Mouse (Mus musculus) kidney, adult 2 months (tissue): ENCODE measurements at regions not wholly inside any gene's neighbourhood (a gene's known extent, or its start where the extent isn't known, plus 50 kb on each side); places are given as distances from the start of the nearest gene placed in this dataset.
A peak's percentile ranks its signal among the peaks of the same experiment; 100 is the strongest.

Experiments
- DNase-seq: peaks from one replicate; pipeline ENCODE4 v3.0.0; 2021
- H3K27ac ChIP-seq: fragments of 200-500 bp; 2 replicates; pipeline ENCODE4 v1.5.1; 2012; ENCODE audit warnings: low read depth, low read length, control low read depth, inconsistent platforms; ENCODE audit not compliant: insufficient read depth
- H3K27me3 ChIP-seq: fragments of 200-500 bp; replicated peaks from 2 replicates; pipeline ENCODE4 v1.6.1; 2012; ENCODE audit warnings: mild to moderate bottlenecking, moderate library complexity, low read length, inconsistent platforms; ENCODE audit not compliant: control insufficient read depth, insufficient read depth
- H3K36me3 ChIP-seq: fragments of 200-500 bp; 2 replicates; pipeline ENCODE4 v1.6.1; 2012; ENCODE audit warnings: mild to moderate bottlenecking, moderate library complexity, low read length, inconsistent platforms; ENCODE audit not compliant: control insufficient read depth, insufficient read depth
- H3K4me1 ChIP-seq: fragments of 200-500 bp; 2 replicates; pipeline ENCODE4 v1.6.1; 2011; ENCODE audit warnings: low read length; ENCODE audit not compliant: control insufficient read depth, insufficient read depth
- H3K4me3 ChIP-seq: fragments of 200-500 bp; 2 replicates; pipeline ENCODE4 v1.5.1; 2011; ENCODE audit warnings: mild to moderate bottlenecking, low read depth, low read length, control low read depth; ENCODE audit not compliant: insufficient read depth
- CTCF ChIP-seq: fragments of 200-500 bp; conservative IDR thresholded peaks from 2 replicates; pipeline ENCODE4 v1.5.1; 2011; ENCODE audit warnings: low read depth, mild to moderate bottlenecking, control low read depth, low read length, moderate library complexity, mixed read lengths; ENCODE audit not compliant: insufficient read depth, insufficient read length
- POLR2A ChIP-seq: fragments of 200-500 bp; IDR thresholded peaks from one replicate; pipeline ENCODE4 v1.6.1; 2011; ENCODE audit warnings: low read depth, low read length, control low read depth
- WGBS: fragments of 180-500 bp; shearing (Covaris S2); methylation state at CpG from one replicate; pipeline ENCODE4 v1.1.7; 2018; 5-methylcytosine and 5-hydroxymethylcytosine counted together

- TF ChIP-seq CTCF (no peak), POLR2A (no peak)
- Histone ChIP-seq H3K27ac (no peak overlapping the region), H3K27me3 (no peaks in the 10 kb centered on the region), H3K36me3 (no peaks in the 10 kb centered on the region), H3K4me1 (no peaks in the 10 kb centered on the region), H3K4me3 (no peak overlapping the region)
- WGBS, result 87% methylated on average over 10 of the region's 10 CpGs
- no peak for DNase-seq
Measured at GRCm38 (mm10) chr7:111198608-111199355, 116.0 kb upstream of the Eif4g2 start.

- Histone ChIP-seq H3K27me3 (no peaks in the 10 kb centered on the region), H3K4me1 (no peaks in the 10 kb centered on the region), H3K4me3 (no peak overlapping the region), H3K36me3 (no peaks in the 10 kb centered on the region), H3K27ac (no peak overlapping the region)
- peak; percentile 69 for DNase-seq
- no peak for TF ChIP-seq POLR2A
- TF ChIP-seq CTCF, result no peak
- WGBS, result 43% methylated on average over 4 of the region's 4 CpGs
Measured at GRCm38 (mm10) chr7:111191674-111192073, 108.8 kb upstream of the Eif4g2 start.

- no peak for DNase-seq
- no peaks in the 10 kb centered on the region for H3K36me3 ChIP-seq
- no peaks in the 10 kb centered on the region for H3K27me3 ChIP-seq
- no peaks in the 10 kb centered on the region for H3K4me1 ChIP-seq
- H3K27ac ChIP-seq, result no peak overlapping the region
- no peak overlapping the region for H3K4me3 ChIP-seq
- TF ChIP-seq POLR2A (no peak), CTCF (no peak)
Measured at GRCm38 (mm10) chr7:111191216-111191615, 108.4 kb upstream of the Eif4g2 start.

DNA sequence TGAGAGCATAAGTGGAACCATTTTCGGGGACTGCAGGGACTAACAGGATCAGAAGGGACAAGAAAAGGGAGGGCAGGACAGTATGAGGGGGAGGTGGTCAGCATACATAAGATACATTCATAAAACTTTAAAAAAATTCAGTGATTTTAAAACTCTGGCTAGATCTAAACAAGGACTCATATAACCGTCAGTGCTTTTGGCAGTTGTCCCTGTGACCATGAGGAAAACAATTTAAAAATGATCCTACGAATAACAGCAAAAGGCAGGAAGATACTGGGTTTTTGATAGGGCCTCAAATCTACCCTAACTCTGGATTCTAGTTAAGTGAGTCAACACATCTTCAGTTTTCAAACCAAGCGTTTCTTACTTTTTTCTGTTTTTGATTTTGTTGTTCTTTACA is 106.9 kb upstream of the Eif4g2 start:
- H3K27ac ChIP-seq, result no peak overlapping the region
- DNase-seq, result no peak
- H3K27me3 ChIP-seq, result no peaks in the 10 kb centered on the region
- WGBS, result 85% methylated on average over 4 of the region's 4 CpGs
- peaks cover 3% of the 10 kb centered on the region; the same call in 1 of the 2 replicates for H3K4me1 ChIP-seq
- TF ChIP-seq POLR2A, result no peak
- TF ChIP-seq CTCF, result no peak
- no peaks in the 10 kb centered on the region for H3K36me3 ChIP-seq
- no peak overlapping the region for H3K4me3 ChIP-seq

DNA sequence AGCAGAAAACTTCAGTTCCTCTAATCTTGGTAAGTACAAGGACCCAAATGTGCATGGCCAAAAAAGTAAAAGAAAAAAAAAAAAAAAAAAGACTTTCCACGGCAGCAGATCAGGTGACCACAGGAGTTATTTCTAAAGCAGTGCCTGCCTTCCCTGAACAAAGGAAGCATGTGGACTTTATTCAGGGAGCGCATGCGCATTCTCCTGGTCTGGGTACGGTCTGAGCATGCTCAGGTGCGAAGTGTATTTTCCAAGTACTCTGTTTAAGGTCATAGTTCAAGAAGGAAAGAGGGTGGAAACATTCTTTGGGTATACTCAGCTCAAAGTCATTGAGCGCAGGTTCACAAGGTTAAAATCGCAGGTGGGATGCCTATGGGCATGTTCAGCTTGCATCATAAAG is 103.1 kb upstream of the Eif4g2 start:
- no peaks in the 10 kb centered on the region for H3K36me3 ChIP-seq
- TF ChIP-seq CTCF, result no peak
- TF ChIP-seq POLR2A, result no peak
- WGBS, result 60% methylated on average over 7 of the region's 7 CpGs
- peak; percentile 33 for DNase-seq
- peaks cover 3% of the 10 kb centered on the region; the same call in 1 of the 2 replicates for H3K4me1 ChIP-seq
- no peak overlapping the region for H3K27ac ChIP-seq
- H3K27me3 ChIP-seq, result no peaks in the 10 kb centered on the region
- no peak overlapping the region for H3K4me3 ChIP-seq

GRCm38 (mm10) chr7:111183512-111183911 is 100.7 kb upstream of the Eif4g2 start:
- Histone ChIP-seq H3K27me3 (no peaks in the 10 kb centered on the region), H3K4me1 (peaks cover 7% of the 10 kb centered on the region; the same call in 1 of the 2 replicates), H3K4me3 (no peak overlapping the region), H3K36me3 (no peaks in the 10 kb centered on the region), H3K27ac (no peak overlapping the region)
- TF ChIP-seq CTCF (no peak), POLR2A (no peak)
- WGBS, result 57% methylated on average over 3 of the region's 3 CpGs
- DNase-seq, result peak; percentile 17

- 56% methylated on average over 3 of the region's 3 CpGs for WGBS
- Histone ChIP-seq H3K36me3 (no peaks in the 10 kb centered on the region), H3K4me1 (peaks cover 7% of the 10 kb centered on the region; the same call in 1 of the 2 replicates), H3K27me3 (no peaks in the 10 kb centered on the region), H3K27ac (no peak overlapping the region), H3K4me3 (no peak overlapping the region)
- TF ChIP-seq CTCF, result peak; percentile 61
- TF ChIP-seq POLR2A, result no peak
- peak; percentile 64 for DNase-seq
Measured at GRCm38 (mm10) chr7:111182319-111182718, 99.5 kb upstream of the Eif4g2 start.
